Mouse (Mus musculus): ENCODE data around the gene Csrnp1. TPM values are rescaled to one million over a fixed set of nuclear protein-coding genes. Genes with fewer than 3 reads are reported as not detected.

The Csrnp1 gene
- polyA plus RNA-seq, 1 experiment from 2014 or later = 4.6 TPM

- peak overlapping the region; percentile 41; the same call in 1 of the 2 replicates for H3K9ac ChIP-seq
- WGBS = 10% methylated on average over 31 of the region's 31 CpGs
- no peaks in the 10 kb centered on the region for H3K4me1 ChIP-seq
- peak; percentile 88 for ATAC-seq (ENCODE audit: insufficient number of reproducible peaks, insufficient read depth, low FRiP score, low TSS enrichment)
- H3K9me3 ChIP-seq = no peaks in the 10 kb centered on the region
- no peaks in the 10 kb centered on the region for H3K36me3 ChIP-seq
- H3K4me3 ChIP-seq = peak overlapping the region; percentile 38
- H3K27ac ChIP-seq = peak overlapping the region; percentile 66
- peak overlapping the region; percentile 54 for H3K4me2 ChIP-seq (replicated peaks)
- no peaks in the 10 kb centered on the region for H3K27me3 ChIP-seq
These were observed 17.7 kb upstream of the Csrnp1 start for GRCm38 (mm10) chr9:120001945-120002725.

DNA sequence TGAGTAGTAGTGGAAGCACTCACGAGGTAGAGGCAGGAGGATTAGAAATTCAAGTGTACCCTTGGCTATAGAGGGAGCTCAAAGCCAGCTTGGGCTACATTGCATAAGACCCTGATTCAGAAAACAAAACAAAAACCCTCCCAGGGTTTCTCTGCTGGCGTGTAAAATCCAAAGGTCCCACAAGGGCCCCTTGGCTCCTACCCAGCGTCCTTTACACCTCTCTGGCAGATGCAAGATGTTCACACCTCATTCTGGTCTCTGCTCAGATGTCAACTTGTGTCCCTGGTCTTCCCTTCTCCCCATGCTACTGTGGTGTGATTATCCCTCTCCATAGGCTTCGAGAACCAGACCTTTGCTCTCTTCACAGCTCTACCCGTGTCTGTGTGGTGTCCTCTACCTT, 16.3 kb upstream of the Csrnp1 start:
- H3K4me2 ChIP-seq (replicated peaks) = no peak overlapping the region
- H3K27me3 ChIP-seq = no peaks in the 10 kb centered on the region
- no peak overlapping the region for H3K9ac ChIP-seq
- WGBS = 82% methylated on average over 5 of the region's 5 CpGs
- ATAC-seq (ENCODE audit: insufficient number of reproducible peaks, insufficient read depth, low FRiP score, low TSS enrichment) = no peak
- no peaks in the 10 kb centered on the region for H3K9me3 ChIP-seq
- no peak overlapping the region for H3K27ac ChIP-seq
- no peak overlapping the region for H3K4me3 ChIP-seq
- no peaks in the 10 kb centered on the region for H3K4me1 ChIP-seq
- no peaks in the 10 kb centered on the region for H3K36me3 ChIP-seq

- H3K4me3 ChIP-seq = no peak overlapping the region
- H3K4me2 ChIP-seq (replicated peaks) = no peak overlapping the region
- no peaks in the 10 kb centered on the region for H3K36me3 ChIP-seq
- no peaks in the 10 kb centered on the region for H3K27me3 ChIP-seq
- H3K27ac ChIP-seq = no peak overlapping the region
- 80% methylated on average over 6 of the region's 6 CpGs for WGBS
- no peak overlapping the region for H3K9ac ChIP-seq
- no peaks in the 10 kb centered on the region for H3K4me1 ChIP-seq
- H3K9me3 ChIP-seq = no peaks in the 10 kb centered on the region
- ATAC-seq (ENCODE audit: insufficient number of reproducible peaks, insufficient read depth, low FRiP score, low TSS enrichment) = no peak
These were observed 15.2 kb upstream of the Csrnp1 start for GRCm38 (mm10) chr9:119999636-120000035.

DNA sequence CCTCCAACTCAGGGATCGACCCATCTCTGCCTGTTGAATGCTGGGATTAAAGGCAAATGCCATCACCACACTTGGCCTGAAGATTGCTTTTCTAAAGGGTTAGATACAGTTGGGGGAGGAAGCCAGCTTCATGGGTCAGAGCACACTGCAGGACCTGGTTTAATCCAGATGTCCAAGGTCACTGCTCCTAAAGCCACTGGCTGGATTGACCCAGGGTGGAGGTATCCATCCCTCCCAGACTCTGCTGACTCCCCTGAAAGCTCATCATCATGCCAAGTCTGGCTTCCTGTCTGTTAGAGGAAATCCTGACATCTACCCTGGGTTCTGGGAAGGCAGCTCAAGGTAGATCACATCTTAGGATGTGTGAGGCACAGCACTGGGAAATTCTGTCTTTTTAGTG, 14.3 kb upstream of the Csrnp1 start:
- no peak overlapping the region for H3K27ac ChIP-seq
- H3K27me3 ChIP-seq = no peaks in the 10 kb centered on the region
- no peaks in the 10 kb centered on the region for H3K36me3 ChIP-seq
- H3K4me2 ChIP-seq (replicated peaks) = no peak overlapping the region
- H3K9ac ChIP-seq = no peak overlapping the region
- WGBS = 81% methylated on average over 1 of the region's 1 CpGs
- H3K9me3 ChIP-seq = no peaks in the 10 kb centered on the region
- H3K4me1 ChIP-seq = no peaks in the 10 kb centered on the region
- no peak for ATAC-seq (ENCODE audit: insufficient number of reproducible peaks, insufficient read depth, low FRiP score, low TSS enrichment)
- no peak overlapping the region for H3K4me3 ChIP-seq

GRCm38 (mm10) chr9:119996080-119996479, 11.6 kb upstream of the Csrnp1 start:
- Histone ChIP-seq H3K27ac (no peak overlapping the region), H3K27me3 (no peaks in the 10 kb centered on the region), H3K9me3 (no peaks in the 10 kb centered on the region), H3K36me3 (no peaks in the 10 kb centered on the region), H3K4me3 (no peak overlapping the region), H3K4me1 (no peaks in the 10 kb centered on the region), H3K4me2 (replicated peaks) (no peak overlapping the region), H3K9ac (no peak overlapping the region)
- no peak for ATAC-seq (ENCODE audit: insufficient number of reproducible peaks, insufficient read depth, low FRiP score, low TSS enrichment)
- WGBS = 88% methylated on average over 4 of the region's 4 CpGs

GRCm38 (mm10) chr9:119994207-119994606, 9.7 kb upstream of the Csrnp1 start:
- Histone ChIP-seq H3K4me1 (no peaks in the 10 kb centered on the region), H3K27me3 (no peaks in the 10 kb centered on the region), H3K4me3 (no peak overlapping the region), H3K36me3 (no peaks in the 10 kb centered on the region), H3K4me2 (replicated peaks) (no peak overlapping the region), H3K9ac (no peak overlapping the region), H3K9me3 (no peaks in the 10 kb centered on the region), H3K27ac (no peak overlapping the region)
- no peak for ATAC-seq (ENCODE audit: insufficient number of reproducible peaks, insufficient read depth, low FRiP score, low TSS enrichment)
- 65% methylated on average over 7 of the region's 7 CpGs for WGBS

DNA sequence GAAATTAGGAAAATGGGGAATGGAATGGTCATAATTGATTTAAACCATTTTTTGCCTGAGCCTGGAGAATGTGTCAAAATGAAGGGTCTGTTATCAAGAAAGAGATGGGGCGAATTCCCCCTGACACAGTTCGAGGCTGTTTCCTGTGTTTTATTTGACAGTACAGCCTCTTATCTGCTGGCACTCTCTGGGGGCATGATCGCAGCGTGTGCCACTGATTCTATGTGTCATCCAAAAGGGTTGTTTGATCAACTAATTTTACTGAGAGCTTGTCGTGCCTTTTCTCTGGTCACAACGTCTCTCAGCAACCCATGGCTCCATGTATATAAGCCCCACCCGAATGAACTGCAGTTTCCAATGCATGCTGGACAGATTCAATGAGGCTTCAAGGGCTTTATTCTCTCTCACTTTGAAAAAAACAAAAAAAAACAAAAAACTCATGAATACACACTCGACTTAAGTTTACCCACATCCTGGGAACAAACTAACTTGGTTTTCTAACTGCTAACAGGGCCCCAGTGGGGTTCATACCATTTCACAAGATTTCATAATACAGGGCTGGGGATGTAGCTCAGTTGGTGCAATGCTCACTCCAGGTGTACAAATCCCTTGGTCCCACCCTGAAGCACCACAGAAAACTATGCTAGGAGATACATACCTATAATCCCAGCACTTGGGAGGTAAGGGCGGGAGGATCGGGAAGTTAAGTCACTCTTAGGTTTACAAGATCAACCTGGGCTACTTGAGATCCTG, 8.8 kb upstream of the Csrnp1 start:
- no peaks in the 10 kb centered on the region for H3K27me3 ChIP-seq
- ATAC-seq (ENCODE audit: insufficient number of reproducible peaks, insufficient read depth, low FRiP score, low TSS enrichment) = no peak
- no peaks in the 10 kb centered on the region for H3K36me3 ChIP-seq
- no peak overlapping the region for H3K27ac ChIP-seq
- H3K4me3 ChIP-seq = no peak overlapping the region
- H3K9ac ChIP-seq = no peak overlapping the region
- no peaks in the 10 kb centered on the region for H3K9me3 ChIP-seq
- WGBS = 75% methylated on average over 10 of the region's 10 CpGs
- H3K4me1 ChIP-seq = no peaks in the 10 kb centered on the region
- no peak overlapping the region for H3K4me2 ChIP-seq (replicated peaks)

DNA sequence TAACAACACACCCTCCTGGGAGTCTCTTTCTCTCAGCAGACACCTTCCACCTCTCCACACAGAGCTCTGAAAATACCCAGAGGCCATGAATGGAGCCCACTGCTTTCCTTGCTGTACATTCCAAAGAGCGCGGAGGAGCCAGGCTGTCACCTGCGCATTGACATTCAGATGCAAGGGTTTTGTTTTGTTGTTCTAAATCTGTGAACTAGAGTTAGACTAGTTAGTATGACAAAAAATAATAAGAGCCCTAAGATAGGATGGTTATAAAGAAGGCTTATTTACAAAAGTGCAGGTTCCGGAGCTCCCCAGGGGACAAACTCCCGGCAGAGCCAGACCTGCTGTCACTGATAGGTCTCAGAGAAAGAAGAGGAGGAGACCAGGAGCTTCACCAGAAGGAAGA, 6.9 kb upstream of the Csrnp1 start:
- H3K4me2 ChIP-seq (replicated peaks) = no peak overlapping the region
- 14% methylated on average over 5 of the region's 5 CpGs for WGBS
- H3K9ac ChIP-seq = no peak overlapping the region
- H3K36me3 ChIP-seq = no peaks in the 10 kb centered on the region
- no peaks in the 10 kb centered on the region for H3K4me1 ChIP-seq
- no peaks in the 10 kb centered on the region for H3K27me3 ChIP-seq
- no peak overlapping the region for H3K4me3 ChIP-seq
- H3K27ac ChIP-seq = no peak overlapping the region
- no peaks in the 10 kb centered on the region for H3K9me3 ChIP-seq
- no peak for ATAC-seq (ENCODE audit: insufficient number of reproducible peaks, insufficient read depth, low FRiP score, low TSS enrichment)

GRCm38 (mm10) chr9:119988304-119988703, 3.8 kb upstream of the Csrnp1 start:
- no peak overlapping the region for H3K4me3 ChIP-seq
- no peak overlapping the region for H3K9ac ChIP-seq
- H3K4me2 ChIP-seq (replicated peaks) = no peak overlapping the region
- H3K27me3 ChIP-seq = no peaks in the 10 kb centered on the region
- H3K4me1 ChIP-seq = peaks cover 13% of the 10 kb centered on the region
- no peak overlapping the region for H3K27ac ChIP-seq
- 54% methylated on average over 7 of the region's 7 CpGs for WGBS
- no peaks in the 10 kb centered on the region for H3K9me3 ChIP-seq
- no peaks in the 10 kb centered on the region for H3K36me3 ChIP-seq
- ATAC-seq (ENCODE audit: insufficient number of reproducible peaks, insufficient read depth, low FRiP score, low TSS enrichment) = no peak

GRCm38 (mm10) chr9:119985881-119986574, 1.6 kb upstream of the Csrnp1 start:
- Histone ChIP-seq H3K27me3 (no peaks in the 10 kb centered on the region), H3K27ac (peak overlapping the region; percentile 70), H3K4me2 (replicated peaks) (no peak overlapping the region), H3K4me3 (no peak overlapping the region), H3K36me3 (no peaks in the 10 kb centered on the region), H3K9ac (no peak overlapping the region), H3K4me1 (peaks cover 35% of the 10 kb centered on the region), H3K9me3 (no peaks in the 10 kb centered on the region)
- WGBS = 61% methylated on average over 10 of the region's 10 CpGs
- no peak for ATAC-seq (ENCODE audit: insufficient number of reproducible peaks, insufficient read depth, low FRiP score, low TSS enrichment)

- H3K4me1 ChIP-seq = peaks cover 54% of the 10 kb centered on the region
- under 1% methylated on average over 66 of the region's 79 CpGs for WGBS
These were observed 598 bp downstream of the Csrnp1 start for GRCm38 (mm10) chr9:119983585-119984535.

More at GRCm38 (mm10) chr9:119983585-119984535, 598 bp downstream of the Csrnp1 start:
- Histone ChIP-seq H3K9ac (peak overlapping the region; percentile 69), H3K36me3 (no peaks in the 10 kb centered on the region), H3K9me3 (no peaks in the 10 kb centered on the region), H3K27me3 (no peaks in the 10 kb centered on the region), H3K27ac (peak overlapping the region; percentile 70), H3K4me2 (replicated peaks) (peak overlapping the region; percentile 98), H3K4me3 (peak overlapping the region; percentile 66)
- peak; percentile 62 for ATAC-seq (ENCODE audit: insufficient number of reproducible peaks, insufficient read depth, low FRiP score, low TSS enrichment)
